Comparison of ENCODE assay signal across 18 mouse cellular contexts in genomic region chr1:172507001-172507400, GRCm38 (mm10). TPM values are rescaled to one million over a fixed set of nuclear protein-coding genes. Genes with fewer than 3 reads are reported as not detected.
DNase-seq lines count a peak whose midpoint lies in the region; ATAC-seq and TF ChIP-seq lines count a peak whose summit lies in the region.
"Had no signal": no experiment of that assay in that cellular context is flagged by ENCODE, and none has a peak within 500 bp of the region (broad histone marks: within the 10 kb centered on the region; RNA-seq: fewer than 3 reads in every experiment).

No protein-coding gene starts in this region.

- H3K27me3 ChIP-seq in intestine, embryonic 15.5 days (replicated peaks), result no peaks in the 10 kb centered on the region
- H3K27me3 ChIP-seq in intestine, embryonic 16.5 days (replicated peaks; ENCODE audit: control insufficient read depth, insufficient read depth, low read length), result no peaks in the 10 kb centered on the region
- H3K27me3 ChIP-seq in limb, embryonic 15.5 days, result no peaks in the 10 kb centered on the region
- H3K27me3 ChIP-seq in hindbrain, embryonic 11.5 days (ENCODE audit: control insufficient read depth, insufficient read depth, low read length), result no peaks in the 10 kb centered on the region; the same call in none of the 2 replicates
- H3K27me3 ChIP-seq: CH12.LX had no signal

- H3K4me2 ChIP-seq in intestine, embryonic 15.5 days (replicated peaks), result no peak overlapping the region
- no peak overlapping the region for H3K4me2 ChIP-seq in intestine, embryonic 16.5 days (ENCODE audit: low read depth, low read length)
- H3K4me2 ChIP-seq in limb, embryonic 15.5 days, result no peak overlapping the region
- H3K4me2 ChIP-seq in hindbrain, embryonic 11.5 days (replicated peaks; ENCODE audit: low read depth, low read length), result no peak overlapping the region
- H3K4me2 ChIP-seq: forebrain, embryonic 13.5 days; limb, embryonic 12.5 days had no signal

- no peak overlapping the region for H3K4me3 ChIP-seq in intestine, embryonic 15.5 days (replicated peaks)
- no peak overlapping the region for H3K4me3 ChIP-seq in intestine, embryonic 16.5 days (ENCODE audit: low read length)
- H3K4me3 ChIP-seq in embryonic fibroblast, embryonic 13.5 days (ENCODE audit: insufficient read depth, low read length), result no peak overlapping the region
- no peak overlapping the region for H3K4me3 ChIP-seq in limb, embryonic 15.5 days
- H3K4me3 ChIP-seq in hindbrain, embryonic 11.5 days (ENCODE audit: low read depth, low read length), result no peak overlapping the region
- H3K4me3 ChIP-seq: forebrain, embryonic 13.5 days; layer of hippocampus, adult 2 months; limb, embryonic 12.5 days; midbrain, embryonic 10.5 days had no signal

- peaks cover 46% of the 10 kb centered on the region for H3K4me1 ChIP-seq in intestine, embryonic 15.5 days (replicated peaks)
- peaks cover 26% of the 10 kb centered on the region for H3K4me1 ChIP-seq in intestine, embryonic 16.5 days (ENCODE audit: control insufficient read depth, insufficient read depth, low read length)
- H3K4me1 ChIP-seq in embryonic fibroblast, embryonic 13.5 days (ENCODE audit: control insufficient read depth, insufficient read depth, low read length), result peaks cover 3% of the 10 kb centered on the region; the same call in 1 of the 2 replicates
- H3K4me1 ChIP-seq in limb, embryonic 15.5 days, result peaks cover 48% of the 10 kb centered on the region
- H3K4me1 ChIP-seq in hindbrain, embryonic 11.5 days (replicated peaks; ENCODE audit: control insufficient read depth, insufficient read depth, low read length), result peaks cover 6% of the 10 kb centered on the region; the same call in 1 of the 2 replicates

- TF ChIP-seq POLR2A in embryonic fibroblast, embryonic 13.5 days (IDR thresholded peaks at IDR 0.05; ENCODE audit: low read depth, low read length), result peak; percentile 26; the same call in 1 of the 2 replicates

- peaks cover 24% of the 10 kb centered on the region for H3K36me3 ChIP-seq in intestine, embryonic 15.5 days
- peaks cover 28% of the 10 kb centered on the region for H3K36me3 ChIP-seq in intestine, embryonic 16.5 days (ENCODE audit: control insufficient read depth, insufficient read depth, low read length)
- H3K36me3 ChIP-seq in limb, embryonic 15.5 days, result peaks cover 18% of the 10 kb centered on the region
- H3K36me3 ChIP-seq in hindbrain, embryonic 11.5 days (ENCODE audit: control insufficient read depth, insufficient read depth, low read length), result no peaks in the 10 kb centered on the region

- no peak overlapping the region for H3K9ac ChIP-seq in intestine, embryonic 15.5 days
- H3K9ac ChIP-seq in intestine, embryonic 16.5 days (ENCODE audit: low read depth, low read length), result no peak overlapping the region
- H3K9ac ChIP-seq in limb, embryonic 15.5 days, result no peak overlapping the region
- H3K9ac ChIP-seq in hindbrain, embryonic 11.5 days (ENCODE audit: low read depth, low read length), result no peak overlapping the region
- H3K9ac ChIP-seq: forebrain, embryonic 13.5 days; limb, embryonic 12.5 days had no signal

- 55% methylated on average over 5 of the region's 5 CpGs for WGBS in intestine, embryonic 15.5 days
- 64% methylated on average over 5 of the region's 5 CpGs for WGBS in intestine, embryonic 16.5 days
- WGBS in limb, embryonic 15.5 days, result 34% methylated on average over 5 of the region's 5 CpGs
- 62% methylated on average over 5 of the region's 5 CpGs for WGBS in hindbrain, embryonic 11.5 days

- H3K9me3 ChIP-seq in intestine, embryonic 15.5 days, result no peaks in the 10 kb centered on the region
- H3K9me3 ChIP-seq in intestine, embryonic 16.5 days (ENCODE audit: control insufficient read depth, low read length), result no peaks in the 10 kb centered on the region
- H3K9me3 ChIP-seq in limb, embryonic 15.5 days, result no peaks in the 10 kb centered on the region
- no peaks in the 10 kb centered on the region for H3K9me3 ChIP-seq in hindbrain, embryonic 11.5 days (ENCODE audit: control insufficient read depth, low read length)
- H3K9me3 ChIP-seq: forebrain, embryonic 13.5 days; limb, embryonic 12.5 days; midbrain, embryonic 10.5 days had no signal

- 0 out of 2 replicates have a peak overlapping the region, but pooled peaks have one; percentile 4 for H3K27ac ChIP-seq in intestine, embryonic 15.5 days
- H3K27ac ChIP-seq in intestine, embryonic 16.5 days (ENCODE audit: low read length), result no peak overlapping the region
- no peak overlapping the region for H3K27ac ChIP-seq in embryonic fibroblast, embryonic 13.5 days (ENCODE audit: insufficient read depth, low read length)
- H3K27ac ChIP-seq in limb, embryonic 15.5 days, result peak overlapping the region; percentile 47; the same call in 1 of the 2 replicates
- H3K27ac ChIP-seq in hindbrain, embryonic 11.5 days (ENCODE audit: low read depth, low read length), result no peak overlapping the region
- H3K27ac ChIP-seq: forebrain, embryonic 13.5 days; kidney, postnatal 0 days; layer of hippocampus, adult 2 months; limb, embryonic 12.5 days; midbrain, embryonic 10.5 days had no signal

- TF ChIP-seq CTCF in embryonic fibroblast, embryonic 13.5 days (IDR thresholded peaks at IDR 0.05; ENCODE audit: borderline replicate concordance, insufficient read depth, low read length), result no peak

- ATAC-seq in intestine, embryonic 15.5 days, result no peak
- no peak for ATAC-seq in intestine, embryonic 16.5 days
- ATAC-seq in limb, embryonic 15.5 days (ENCODE audit: insufficient number of reproducible peaks, low FRiP score, low TSS enrichment, low read depth), result peak; percentile 18; the same call in 1 of the 2 replicates
- ATAC-seq in hindbrain, embryonic 11.5 days (ENCODE audit: low FRiP score), result no peak
- ATAC-seq: forebrain, embryonic 13.5 days; inflammation-experienced regulatory T-cells, adult 6 months had no signal

- DNase-seq in MN1 (ENCODE audit: low spot score), result peak; percentile 38
- DNase-seq in spleen, postnatal 10 days (ENCODE audit: low spot score in 2 of 2), result no peak
- DNase-seq in hindbrain, embryonic 11.5 days (ENCODE audit: low spot score), result no peak
- DNase-seq: adrenal gland, postnatal 36 days; cerebellum, postnatal 10 days; retina, postnatal 1 day had no signal

RNA-seq across cellular contexts. Expression of gene Tagln2, which starts 7.2 kb away (rescaled TPM):
- polyA plus RNA-seq in intestine, embryonic 15.5 days (2015; fragmentation: Nextera tagmentation; extraction: Ambion mirVana), result 388 and 395 TPM in 2 replicates
- polyA plus RNA-seq in intestine, embryonic 16.5 days (2015; fragmentation: Nextera tagmentation; extraction: Ambion mirVana), result 469 and 470 TPM in 2 replicates
- 468 and 642 TPM in 2 replicates for polyA plus RNA-seq in embryonic fibroblast, embryonic 13.5 days (2011; ENCODE audit: insufficient read length, low read depth, missing spikeins)
- 233 and 277 TPM in 2 replicates for polyA plus RNA-seq in limb, embryonic 15.5 days (2015; fragmentation: Nextera tagmentation; extraction: Ambion mirVana)
- 41.1 and 43.4 TPM in 2 replicates for polyA plus RNA-seq in hindbrain, embryonic 11.5 days (2014; fragmentation: Nextera tagmentation; extraction: Ambion mirVana)

RNA-seq across cellular contexts. Expression of gene Cfap45, which starts 13.6 kb away (rescaled TPM):
- 1.1 and 1.2 TPM in 2 replicates for polyA plus RNA-seq in intestine, embryonic 15.5 days (2015; fragmentation: Nextera tagmentation; extraction: Ambion mirVana)
- 1.1 and 1.3 TPM in 2 replicates for polyA plus RNA-seq in intestine, embryonic 16.5 days (2015; fragmentation: Nextera tagmentation; extraction: Ambion mirVana)
- 0.85 and 2.9 TPM in 2 replicates for polyA plus RNA-seq in embryonic fibroblast, embryonic 13.5 days (2011; ENCODE audit: insufficient read length, low read depth, missing spikeins)
- polyA plus RNA-seq in limb, embryonic 15.5 days (2015; fragmentation: Nextera tagmentation; extraction: Ambion mirVana), result 2.2 and 2.3 TPM in 2 replicates
- polyA plus RNA-seq in hindbrain, embryonic 11.5 days (2014; fragmentation: Nextera tagmentation; extraction: Ambion mirVana), result 3.7 and 4.8 TPM in 2 replicates

RNA-seq across cellular contexts. Expression of gene Igsf9, which starts 25.4 kb away (rescaled TPM):
- 68.7 and 77.8 TPM in 2 replicates for polyA plus RNA-seq in intestine, embryonic 15.5 days (2015; fragmentation: Nextera tagmentation; extraction: Ambion mirVana)
- 109 and 110 TPM in 2 replicates for polyA plus RNA-seq in intestine, embryonic 16.5 days (2015; fragmentation: Nextera tagmentation; extraction: Ambion mirVana)
- polyA plus RNA-seq in embryonic fibroblast, embryonic 13.5 days (2011; ENCODE audit: insufficient read length, low read depth, missing spikeins), result 5.4 and 6.4 TPM in 2 replicates
- 39.6 and 41.0 TPM in 2 replicates for polyA plus RNA-seq in limb, embryonic 15.5 days (2015; fragmentation: Nextera tagmentation; extraction: Ambion mirVana)
- 38.3 and 47.8 TPM in 2 replicates for polyA plus RNA-seq in hindbrain, embryonic 11.5 days (2014; fragmentation: Nextera tagmentation; extraction: Ambion mirVana)

RNA-seq across cellular contexts. Expression of gene Slamf9, which starts 31.8 kb away (rescaled TPM):
- 2.2 and 2.5 TPM in 2 replicates for polyA plus RNA-seq in intestine, embryonic 15.5 days (2015; fragmentation: Nextera tagmentation; extraction: Ambion mirVana)
- 1.6 and 2.3 TPM in 2 replicates for polyA plus RNA-seq in intestine, embryonic 16.5 days (2015; fragmentation: Nextera tagmentation; extraction: Ambion mirVana)
- polyA plus RNA-seq in embryonic fibroblast, embryonic 13.5 days (2011; ENCODE audit: insufficient read length, low read depth, missing spikeins), result 0.63 and 2.5 TPM in 2 replicates
- 0.47 and 0.52 TPM in 2 replicates for polyA plus RNA-seq in limb, embryonic 15.5 days (2015; fragmentation: Nextera tagmentation; extraction: Ambion mirVana)
- polyA plus RNA-seq in hindbrain, embryonic 11.5 days (2014; fragmentation: Nextera tagmentation; extraction: Ambion mirVana), result 0.34 and 0.40 TPM in 2 replicates

RNA-seq across cellular contexts. Expression of gene Vsig8, which starts 48.7 kb away (rescaled TPM):
- 0.28 and 0.43 TPM in 2 replicates for polyA plus RNA-seq in intestine, embryonic 15.5 days (2015; fragmentation: Nextera tagmentation; extraction: Ambion mirVana)
- 0.15 and 0.31 TPM in 2 replicates for polyA plus RNA-seq in intestine, embryonic 16.5 days (2015; fragmentation: Nextera tagmentation; extraction: Ambion mirVana)
- not detected in 2 replicates for polyA plus RNA-seq in embryonic fibroblast, embryonic 13.5 days (2011; ENCODE audit: insufficient read length, low read depth, missing spikeins)
- 3.7 and 3.8 TPM in 2 replicates for polyA plus RNA-seq in limb, embryonic 15.5 days (2015; fragmentation: Nextera tagmentation; extraction: Ambion mirVana)
- polyA plus RNA-seq in hindbrain, embryonic 11.5 days (2014; fragmentation: Nextera tagmentation; extraction: Ambion mirVana), result not detected in 2 replicates
- polyA plus RNA-seq: embryonic facial prominence, embryonic 11.5 days; inflammation-experienced regulatory T-cells, adult 6 months; limb, embryonic 12.5 days had no signal

Comparison
In these comparisons a context has a peak if more than half of its experiments do, and no peak if none do; other contexts are left out.
1. H3K27ac ChIP-seq: peak in intestine, embryonic 15.5 days (single experiment) and limb, embryonic 15.5 days (single experiment); none in intestine, embryonic 16.5 days (single experiment), embryonic fibroblast, embryonic 13.5 days (single experiment) and hindbrain, embryonic 11.5 days (single experiment).